Mouse (Mus musculus) hindbrain, embryonic 16.5 days (tissue): ENCODE results near the gene D10Jhu81e. TPM values are rescaled to one million over a fixed set of nuclear protein-coding genes. Genes with fewer than 3 reads are reported as not detected.
A peak's percentile ranks its signal among the peaks of the same experiment; 100 is the strongest.

Experiments used
- ATAC-seq: fragments of 200-750 bp; cut with Nextera tagmentation; 2 replicates; pipeline ENCODE4 v1.8.0; 2017; ENCODE audit warnings: moderate TSS enrichment, moderate library complexity
- H3K27ac ChIP-seq: fragments of 300-500 bp; sonication (generic); 2 replicates; pipeline ENCODE4 v1.5.1; 2014; ENCODE audit warnings: low read depth, mild to moderate bottlenecking, control low read depth, low read length, moderate library complexity
- H3K27me3 ChIP-seq: fragments of 300-500 bp; sonication (generic); replicated peaks from 2 replicates; pipeline ENCODE4 v1.6.1; 2014; ENCODE audit warnings: low read length; ENCODE audit not compliant: control insufficient read depth, insufficient read depth
- H3K36me3 ChIP-seq: fragments of 300-500 bp; sonication (generic); 2 replicates; pipeline ENCODE4 v1.6.1; 2014; ENCODE audit warnings: mild to moderate bottlenecking, low read length, moderate library complexity, mixed read lengths; ENCODE audit not compliant: control insufficient read depth, insufficient read depth
- H3K4me1 ChIP-seq: fragments of 300-500 bp; sonication (generic); 2 replicates; pipeline ENCODE4 v1.6.1; 2014; ENCODE audit warnings: low read depth, low read length; ENCODE audit not compliant: control insufficient read depth, insufficient read depth
- H3K4me2 ChIP-seq: fragments of 300-500 bp; sonication (generic); 2 replicates; pipeline ENCODE4 v1.6.1; 2014; ENCODE audit warnings: mild to moderate bottlenecking, low read length, control low read depth, moderate library complexity
- H3K4me3 ChIP-seq: fragments of 300-500 bp; sonication (generic); 2 replicates; pipeline ENCODE4 v1.5.1; 2014; ENCODE audit warnings: mild to moderate bottlenecking, low read length, control low read depth, moderate library complexity
- H3K9ac ChIP-seq: fragments of 300-500 bp; sonication (generic); 2 replicates; pipeline ENCODE4 v1.6.1; 2014; ENCODE audit warnings: low read depth, mild to moderate bottlenecking, control low read depth, low read length, moderate library complexity
- H3K9me3 ChIP-seq: fragments of 300-500 bp; sonication (generic); 2 replicates; pipeline ENCODE4 v1.6.1; 2014; ENCODE audit warnings: mild to moderate bottlenecking, low read length, moderate library complexity; ENCODE audit not compliant: control insufficient read depth
- WGBS: fragments of 180-500 bp; shearing (Covaris S2); extraction: QIAGEN DNeasy Blood & Tissue Kit; methylation state at CpG from one replicate; pipeline ENCODE4 v1.1.7; 2014; 5-methylcytosine and 5-hydroxymethylcytosine counted together
- polyA plus RNA-seq: library from polyadenylated mRNA; unstranded; fragments of >200 nt; fragmentation: Nextera tagmentation; extraction: Ambion mirVana; gene quantifications from 2 replicates; pipeline ENCODE4 v1.2.1, GENCODE M21; 2015

The D10Jhu81e gene
- polyA plus RNA-seq, 1 experiment from 2014 or later, result 35.4 TPM

DNA sequence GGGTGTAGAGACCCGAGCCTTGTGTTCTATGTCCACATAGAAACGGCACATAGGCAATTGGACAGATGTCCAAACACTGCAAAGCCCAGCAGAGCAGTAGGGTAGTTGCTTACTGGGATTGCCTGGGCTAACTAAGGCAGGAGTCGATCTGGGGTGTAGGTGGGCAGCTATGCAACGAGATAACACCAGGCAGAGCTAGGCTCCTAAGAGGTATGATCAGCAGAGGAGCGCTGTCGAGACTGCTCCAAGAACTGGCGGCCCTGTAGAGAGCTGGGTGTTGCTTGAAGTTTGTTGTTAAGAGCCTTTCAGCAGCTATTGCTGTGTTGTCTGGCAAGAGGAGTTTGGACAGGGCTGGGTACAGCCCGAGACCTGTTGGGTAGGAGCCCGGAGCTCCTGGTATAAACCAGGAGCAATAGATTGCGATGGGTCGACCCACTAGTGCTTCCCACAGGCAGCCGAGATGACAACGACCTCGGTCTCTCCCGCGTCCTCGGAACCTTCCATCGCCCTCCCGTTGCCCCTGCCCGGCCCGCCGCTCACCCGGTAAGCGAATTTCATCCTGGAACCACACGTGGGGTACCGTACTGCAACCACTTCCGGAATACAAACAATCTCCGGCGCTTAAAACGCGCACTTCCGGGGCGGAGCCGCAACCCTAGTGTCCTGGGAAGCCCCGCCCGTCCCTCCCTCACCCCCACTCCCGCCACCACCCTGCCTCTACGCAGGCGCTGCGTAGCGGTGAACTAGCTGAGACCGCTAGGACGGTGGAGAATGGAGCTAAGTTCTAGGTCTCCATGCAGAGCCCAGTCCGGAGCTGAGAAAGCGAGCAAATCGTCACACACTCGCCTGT, 15.2 kb upstream of the D10Jhu81e start, which contains the start of gene Pwp2:
Gene Pwp2, minus strand, starts transcription at position 619 of the 850 bp plus-strand sequence.
- Histone ChIP-seq H3K36me3 (peaks cover 42% of the 10 kb centered on the region), H3K9me3 (no peaks in the 10 kb centered on the region), H3K27me3 (no peaks in the 10 kb centered on the region), H3K9ac (peak within 1 kb of the TSS; percentile 51), H3K27ac (peak within 1 kb of the TSS; percentile 71), H3K4me2 (peak within 1 kb of the TSS; percentile 84), H3K4me1 (peaks cover 16% of the 10 kb centered on the region), H3K4me3 (peak within 1 kb of the TSS; percentile 53)
- WGBS, result 2% methylated on average over 47 of the region's 47 CpGs
- peak; percentile 97 for ATAC-seq

DNA sequence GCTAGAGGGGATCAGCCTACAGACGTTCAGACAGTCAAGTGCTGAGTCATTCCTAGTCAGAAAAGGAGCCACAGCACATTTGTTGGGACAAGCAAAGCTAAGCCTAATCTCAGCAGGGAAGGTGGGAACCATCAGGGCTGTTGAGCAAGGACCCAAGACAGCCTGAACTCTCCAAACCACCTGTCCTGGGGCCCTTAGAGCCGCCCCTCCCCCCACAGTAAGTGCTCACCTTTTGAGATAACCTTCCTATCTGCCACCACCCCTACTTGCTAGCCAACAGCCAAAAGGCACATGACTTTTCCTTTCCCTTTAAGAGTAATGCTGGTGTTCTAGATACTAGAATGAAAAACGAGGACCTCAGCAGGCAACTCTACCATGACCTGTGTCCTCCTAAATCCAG, 14.0 kb upstream of the D10Jhu81e start:
- Histone ChIP-seq H3K9ac (no peak overlapping the region), H3K9me3 (no peaks in the 10 kb centered on the region), H3K4me2 (no peak overlapping the region), H3K4me3 (no peak overlapping the region), H3K36me3 (peaks cover 48% of the 10 kb centered on the region), H3K4me1 (peaks cover 16% of the 10 kb centered on the region), H3K27ac (no peak overlapping the region), H3K27me3 (no peaks in the 10 kb centered on the region)
- 88% methylated on average over 3 of the region's 3 CpGs for WGBS
- no peak for ATAC-seq

DNA sequence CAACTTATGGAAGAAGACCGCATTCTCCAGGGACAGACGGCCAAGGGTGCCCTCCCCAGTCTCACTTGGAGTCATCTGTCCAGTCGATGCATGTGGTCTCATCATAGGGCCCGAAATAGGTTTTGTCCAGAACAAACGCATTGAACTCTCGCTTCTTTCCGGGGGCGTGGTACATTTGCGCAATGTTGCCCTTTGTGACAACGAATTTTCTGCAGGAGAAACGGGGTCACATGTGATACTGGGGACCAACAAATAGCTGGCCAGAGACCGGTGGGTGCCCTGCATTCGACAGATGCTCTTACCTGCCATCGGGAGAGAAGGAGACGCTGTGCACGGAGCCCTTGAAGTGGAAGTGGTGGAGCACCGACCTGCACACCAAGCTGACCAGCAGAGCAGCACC, 12.7 kb upstream of the D10Jhu81e start:
- no peak for ATAC-seq
- H3K36me3 ChIP-seq, result peaks cover 49% of the 10 kb centered on the region
- WGBS, result 96% methylated on average over 17 of the region's 17 CpGs

DNA sequence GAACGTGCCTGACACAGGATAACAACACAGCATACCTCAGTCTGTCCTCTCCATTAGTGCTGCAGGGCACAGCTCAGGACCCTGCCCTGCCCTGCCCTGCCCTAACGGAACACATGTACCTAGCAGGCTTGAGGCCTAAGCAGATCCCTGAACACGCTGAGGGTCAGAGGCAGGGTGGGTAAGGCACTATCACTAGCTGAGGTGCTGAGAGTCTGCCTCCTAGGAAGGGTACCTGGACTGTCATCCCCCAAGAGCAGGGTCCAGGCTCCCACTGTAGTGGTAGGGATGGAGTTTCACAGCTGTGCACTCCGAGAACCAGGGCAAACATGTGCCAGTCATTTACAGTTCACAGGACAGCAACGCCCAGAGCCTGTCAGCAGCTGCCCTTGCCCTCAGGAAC, 4.9 kb upstream of the D10Jhu81e start:
- WGBS, result 91% methylated on average over 5 of the region's 5 CpGs
- no peak for ATAC-seq
- Histone ChIP-seq H3K36me3 (peaks cover 69% of the 10 kb centered on the region), H3K9me3 (no peaks in the 10 kb centered on the region), H3K27ac (no peak overlapping the region), H3K27me3 (no peaks in the 10 kb centered on the region), H3K4me3 (no peak overlapping the region), H3K4me1 (peaks cover 6% of the 10 kb centered on the region), H3K9ac (no peak overlapping the region), H3K4me2 (no peak overlapping the region)

More for the DNA sequence above, 12.7 kb upstream of the D10Jhu81e start:
- no peak overlapping the region for H3K4me3 ChIP-seq
- H3K4me1 ChIP-seq, result peaks cover 16% of the 10 kb centered on the region
- H3K27me3 ChIP-seq, result no peaks in the 10 kb centered on the region
- H3K4me2 ChIP-seq, result no peak overlapping the region
- no peak overlapping the region for H3K27ac ChIP-seq
- no peaks in the 10 kb centered on the region for H3K9me3 ChIP-seq
- no peak overlapping the region for H3K9ac ChIP-seq

DNA sequence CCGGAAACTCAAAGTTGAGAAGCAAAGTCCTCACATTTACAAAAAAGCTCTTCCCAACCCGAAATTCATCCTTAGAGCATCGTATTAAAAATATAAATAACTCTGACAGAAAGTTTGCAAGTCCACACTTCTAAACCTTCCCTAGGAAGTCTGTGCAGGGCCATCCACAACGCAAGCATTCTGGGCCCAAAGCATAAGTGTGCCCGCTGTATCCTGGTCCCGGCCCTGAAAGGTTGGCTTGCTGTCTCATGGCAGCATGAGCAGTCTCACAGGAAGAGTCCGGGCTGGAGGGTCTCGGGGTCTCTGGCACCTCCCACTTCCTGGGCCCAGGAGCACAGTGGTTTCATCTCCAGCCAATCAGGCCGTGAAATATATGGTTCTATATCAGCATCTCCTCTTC, 2.0 kb upstream of the D10Jhu81e start:
- no peak overlapping the region for H3K9ac ChIP-seq
- 94% methylated on average over 9 of the region's 9 CpGs for WGBS
- peaks cover 20% of the 10 kb centered on the region for H3K4me1 ChIP-seq
- no peak overlapping the region for H3K4me3 ChIP-seq
- H3K4me2 ChIP-seq, result no peak overlapping the region
- no peaks in the 10 kb centered on the region for H3K27me3 ChIP-seq
- no peak overlapping the region for H3K27ac ChIP-seq
- ATAC-seq, result no peak
- H3K9me3 ChIP-seq, result no peaks in the 10 kb centered on the region
- peaks cover 45% of the 10 kb centered on the region for H3K36me3 ChIP-seq

DNA sequence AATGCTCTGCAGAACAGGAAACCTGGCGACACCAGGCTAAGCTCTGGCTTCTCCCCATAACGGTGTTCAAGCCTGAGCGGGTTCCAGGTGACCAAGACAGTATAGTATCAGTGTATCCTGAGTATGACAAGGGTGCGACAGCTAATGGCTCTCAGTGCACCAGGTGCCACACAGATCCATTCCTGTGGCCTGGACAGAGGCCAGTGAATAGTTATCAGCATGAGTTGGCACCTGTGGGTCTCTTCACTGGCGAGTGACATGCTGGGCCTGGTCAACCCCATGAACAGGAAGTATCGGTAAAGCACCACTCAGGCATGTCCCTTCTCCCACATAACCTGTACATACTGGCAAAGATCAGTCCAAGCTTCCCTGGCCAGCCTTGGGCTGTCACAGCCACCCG, 1.5 kb upstream of the D10Jhu81e start:
- Histone ChIP-seq H3K27ac (no peak overlapping the region), H3K27me3 (no peaks in the 10 kb centered on the region), H3K4me3 (no peak overlapping the region), H3K9ac (no peak overlapping the region), H3K36me3 (peaks cover 40% of the 10 kb centered on the region), H3K4me1 (peaks cover 20% of the 10 kb centered on the region), H3K9me3 (no peaks in the 10 kb centered on the region), H3K4me2 (no peak overlapping the region)
- WGBS, result 91% methylated on average over 7 of the region's 7 CpGs
- no peak for ATAC-seq

DNA sequence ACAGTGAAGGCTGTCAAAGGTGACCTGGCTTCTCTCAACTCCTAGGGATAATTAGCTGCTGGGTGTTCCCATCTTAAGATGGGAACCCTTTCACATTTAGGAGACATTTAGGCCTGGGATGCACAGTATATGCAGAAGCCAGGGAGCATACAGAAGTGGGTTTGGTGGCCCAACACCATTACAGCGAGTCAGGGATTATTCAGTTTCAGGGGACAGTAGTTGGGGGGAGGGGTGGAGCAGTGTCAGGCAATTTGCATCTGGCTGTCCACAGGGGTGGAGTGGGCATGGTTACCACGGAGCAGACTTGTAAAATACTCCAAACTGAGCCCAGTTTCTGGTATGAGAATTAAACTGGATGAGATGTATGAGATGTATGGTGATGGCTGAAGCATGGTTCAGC, 863 bp upstream of the D10Jhu81e start:
- Histone ChIP-seq H3K9me3 (no peaks in the 10 kb centered on the region), H3K27me3 (no peaks in the 10 kb centered on the region), H3K4me2 (peak overlapping the region; percentile 87), H3K9ac (peak overlapping the region; percentile 58), H3K27ac (peak overlapping the region; percentile 70), H3K4me1 (peaks cover 20% of the 10 kb centered on the region), H3K4me3 (no peak overlapping the region; the same call in 1 of the 2 replicates), H3K36me3 (peaks cover 34% of the 10 kb centered on the region)
- ATAC-seq, result no peak
- 61% methylated on average over 2 of the region's 2 CpGs for WGBS

DNA sequence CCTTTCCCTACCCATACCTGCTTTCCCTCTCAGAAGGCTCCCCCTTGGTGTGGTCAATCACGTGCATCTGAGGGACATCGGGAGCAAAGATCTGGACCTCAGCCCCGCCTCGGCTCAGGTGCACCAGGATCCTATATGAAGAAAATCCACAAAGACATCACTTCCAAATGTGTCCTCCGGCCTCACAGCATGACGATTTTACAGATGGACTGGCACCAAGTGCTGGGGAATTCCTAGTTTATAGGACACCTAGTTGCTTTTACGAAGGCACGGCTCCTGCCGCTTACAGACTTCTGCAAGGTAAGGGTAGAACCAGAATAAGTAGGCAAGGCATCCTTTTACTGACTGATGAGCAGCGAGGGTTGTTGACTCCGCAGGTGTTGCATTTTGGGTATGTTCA, 790 bp downstream of the D10Jhu81e start:
- Histone ChIP-seq H3K9ac (peak overlapping the region; percentile 91), H3K36me3 (peaks cover 28% of the 10 kb centered on the region)

DNA sequence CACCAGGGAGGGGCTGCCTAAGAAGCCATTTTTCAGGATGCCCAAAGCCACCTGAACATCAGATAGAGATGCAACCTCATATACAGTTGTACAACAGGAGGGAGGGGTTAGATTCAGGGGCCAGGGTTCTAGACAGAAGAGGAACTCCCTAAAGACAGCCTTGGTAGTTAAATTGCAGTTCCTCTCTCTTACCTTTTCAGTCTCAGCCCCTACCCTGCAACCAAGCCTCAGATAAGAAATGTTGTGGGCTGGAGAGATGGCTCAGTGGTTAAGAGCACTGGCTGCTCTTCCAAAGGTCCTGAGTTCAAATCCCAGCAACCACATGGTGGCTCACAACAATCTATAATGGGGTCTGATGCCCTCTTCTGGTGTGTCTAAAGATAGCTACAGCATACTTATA, 1.8 kb downstream of the D10Jhu81e start:
- Histone ChIP-seq H3K27me3 (no peaks in the 10 kb centered on the region), H3K4me2 (no peak overlapping the region), H3K4me1 (peaks cover 20% of the 10 kb centered on the region), H3K36me3 (peaks cover 18% of the 10 kb centered on the region; the same call in 1 of the 2 replicates), H3K27ac (no peak overlapping the region), H3K9me3 (no peaks in the 10 kb centered on the region), H3K9ac (no peak overlapping the region), H3K4me3 (no peak overlapping the region)
- no peak for ATAC-seq

More for the DNA sequence above, 790 bp downstream of the D10Jhu81e start:
- Histone ChIP-seq H3K27ac (no peak overlapping the region), H3K4me2 (peak overlapping the region; percentile 87), H3K4me3 (peak overlapping the region; percentile 89), H3K4me1 (peaks cover 20% of the 10 kb centered on the region), H3K27me3 (no peaks in the 10 kb centered on the region), H3K9me3 (no peaks in the 10 kb centered on the region)
- no peak for ATAC-seq
- WGBS, result 87% methylated on average over 11 of the region's 11 CpGs
